Mouse (Mus musculus) cerebellum, adult 2 months (tissue): ENCODE data around the gene Lca5.

ENCODE experiments used
- CTCF ChIP-seq: fragments of 200-500 bp; IDR thresholded peaks from 2 replicates; pipeline ENCODE4 v1.5.1; 2011; ENCODE audit warnings: low read depth, mild to moderate bottlenecking, control low read depth, low read length, moderate library complexity, borderline replicate concordance; ENCODE audit not compliant: insufficient read depth
- POLR2A ChIP-seq: fragments of 200-500 bp; IDR thresholded peaks from 2 replicates; pipeline ENCODE4 v1.6.1; 2011; ENCODE audit warnings: low read length, control low read depth, borderline replicate concordance; ENCODE audit not compliant: insufficient read depth

DNA sequence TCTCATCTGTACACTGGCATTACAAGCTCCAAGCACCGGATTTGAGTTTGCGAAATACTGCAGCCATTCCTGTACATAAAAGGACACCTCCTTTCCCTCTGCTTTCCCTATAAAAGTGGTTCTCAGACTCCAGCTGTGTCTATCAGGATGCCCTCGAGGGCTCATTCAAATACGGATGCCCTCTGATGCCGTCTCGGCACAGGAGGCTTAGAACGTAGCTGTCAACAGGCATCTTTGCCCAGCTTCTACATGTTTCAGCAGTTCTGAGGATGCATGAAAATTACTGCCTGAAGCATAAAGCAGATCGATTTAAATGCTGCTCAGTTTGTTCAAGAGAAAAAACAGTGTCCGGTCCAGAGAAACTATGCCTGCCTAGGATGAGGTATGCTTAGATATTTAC, 51.4 kb downstream of the Lca5 start:
- no peak for TF ChIP-seq CTCF
- no peak for TF ChIP-seq POLR2A
